Mouse (Mus musculus) spleen, adult 2 months (tissue): ENCODE results near the gene Mepce. TPM values are rescaled to one million over a fixed set of nuclear protein-coding genes. Genes with fewer than 3 reads are reported as not detected.

ENCODE experiments used
- DNase-seq, 2 experiments: peaks; one replicate each; pipeline versions ENCODE4 v3.0.0 to v3.0.0-alpha.2; 2012 to 2021; ENCODE audit warnings: low spot score in 2 of 2, low read depth in 1 of 2
- H3K27ac ChIP-seq: fragments of 200-500 bp; 2 replicates; pipeline ENCODE4 v1.5.1; 2012; ENCODE audit warnings: low read length, inconsistent platforms; ENCODE audit not compliant: insufficient read depth
- H3K27me3 ChIP-seq: fragments of 200-500 bp; 2 replicates; pipeline ENCODE4 v1.6.1; 2012; ENCODE audit warnings: mild to moderate bottlenecking, moderate library complexity, low read length, inconsistent platforms; ENCODE audit not compliant: control insufficient read depth, insufficient read depth
- H3K36me3 ChIP-seq: fragments of 200-500 bp; 2 replicates; pipeline ENCODE4 v1.6.1; 2012; ENCODE audit warnings: mild to moderate bottlenecking, low read length, inconsistent platforms; ENCODE audit not compliant: control insufficient read depth, insufficient read depth
- H3K4me1 ChIP-seq: fragments of 200-500 bp; 2 replicates; pipeline ENCODE4 v1.6.1; 2011; ENCODE audit warnings: inconsistent platforms; ENCODE audit not compliant: control insufficient read depth, insufficient read depth, insufficient read length
- H3K4me3 ChIP-seq: fragments of 200-500 bp; 2 replicates; pipeline ENCODE4 v1.5.1; 2011; ENCODE audit warnings: mild to moderate bottlenecking, inconsistent platforms; ENCODE audit not compliant: insufficient read depth, insufficient read length; ENCODE audit errors: extremely low read depth
- CTCF ChIP-seq: fragments of 200-500 bp; IDR thresholded peaks from 2 replicates; pipeline ENCODE4 v1.5.1; 2011; ENCODE audit warnings: mild to moderate bottlenecking, inconsistent platforms; ENCODE audit not compliant: insufficient read depth, insufficient read length, insufficient replicate concordance; ENCODE audit errors: extremely low read depth
- POLR2A ChIP-seq: fragments of 200-500 bp; IDR thresholded peaks from 2 replicates; pipeline ENCODE4 v1.6.1; 2011; ENCODE audit warnings: low read depth, low read length, inconsistent platforms
- WGBS: fragments of 180-500 bp; shearing (Covaris S2); methylation state at CpG from one replicate; pipeline ENCODE4 v1.1.7; 2018; 5-methylcytosine and 5-hydroxymethylcytosine counted together
- polyA plus RNA-seq: library from polyadenylated mRNA; depleted of rRNA; stranded (reverse); fragments of >200 nt; gene quantifications from 2 replicates; pipeline ENCODE4 v1.2.3, GENCODE M21; 2012

Mepce gene
- polyA plus RNA-seq, 1 experiment, result 36.9 TPM

GRCm38 (mm10) chr5:137746282-137746850 is 41.1 kb downstream of the Mepce start:
- TF ChIP-seq POLR2A, result no peak
- peak in 1 of 2 experiments; percentile 65 for DNase-seq
- Histone ChIP-seq H3K27me3 (no peaks in the 10 kb centered on the region; the same call in 1 of the 2 replicates), H3K36me3 (peaks cover 5% of the 10 kb centered on the region), H3K4me3 (peak overlapping the region; percentile 90), H3K27ac (peak overlapping the region; percentile 99), H3K4me1 (peaks cover 17% of the 10 kb centered on the region)
- WGBS, result under 1% methylated on average over 20 of the region's 20 CpGs

GRCm38 (mm10) chr5:137745214-137746171 is 42.0 kb downstream of the Mepce start, which contains the start of gene Tsc22d4:
Tsc22d4 (plus strand) TSS chr5:137745730.
- Histone ChIP-seq H3K4me3 (peak within 1 kb of the TSS; percentile 90), H3K4me1 (peaks cover 18% of the 10 kb centered on the region)
- TF ChIP-seq CTCF, result no peak
- peak; percentile 88 for TF ChIP-seq POLR2A

GRCm38 (mm10) chr5:137744197-137744596 is 43.3 kb downstream of the Mepce start:
- H3K4me1 ChIP-seq, result peaks cover 13% of the 10 kb centered on the region

More at GRCm38 (mm10) chr5:137745214-137746171, 42.0 kb downstream of the Mepce start, which contains the start of gene Tsc22d4:
- DNase-seq, result peak; percentile 78 to 87
- H3K27ac ChIP-seq, result peak within 1 kb of the TSS; percentile 99
- H3K36me3 ChIP-seq, result no peaks in the 10 kb centered on the region; the same call in 1 of the 2 replicates
- WGBS, result 2% methylated on average over 28 of the region's 28 CpGs
- H3K27me3 ChIP-seq, result no peaks in the 10 kb centered on the region; the same call in 1 of the 2 replicates

GRCm38 (mm10) chr5:137742836-137743235 is 44.6 kb downstream of the Mepce start:
- WGBS, result 96% methylated on average over 6 of the region's 6 CpGs
- H3K4me3 ChIP-seq, result no peak overlapping the region
- no peaks in the 10 kb centered on the region; the same call in 1 of the 2 replicates for H3K36me3 ChIP-seq
- peaks cover 7% of the 10 kb centered on the region for H3K4me1 ChIP-seq
- DNase-seq, result no peak
- no peak overlapping the region for H3K27ac ChIP-seq
- no peak for TF ChIP-seq CTCF
- no peak for TF ChIP-seq POLR2A
- no peaks in the 10 kb centered on the region; the same call in 1 of the 2 replicates for H3K27me3 ChIP-seq

More at GRCm38 (mm10) chr5:137744197-137744596, 43.3 kb downstream of the Mepce start:
- no peaks in the 10 kb centered on the region; the same call in 1 of the 2 replicates for H3K36me3 ChIP-seq
- no peak for TF ChIP-seq POLR2A
- no peak for TF ChIP-seq CTCF
- H3K27ac ChIP-seq, result no peak overlapping the region
- H3K27me3 ChIP-seq, result no peaks in the 10 kb centered on the region; the same call in 1 of the 2 replicates
- WGBS, result 88% methylated on average over 7 of the region's 7 CpGs
- DNase-seq, result no peak
- no peak overlapping the region for H3K4me3 ChIP-seq

GRCm38 (mm10) chr5:137742048-137742447 is 45.4 kb downstream of the Mepce start:
- no peaks in the 10 kb centered on the region for H3K36me3 ChIP-seq
- peaks cover 7% of the 10 kb centered on the region; the same call in 1 of the 2 replicates for H3K4me1 ChIP-seq
- no peaks in the 10 kb centered on the region; the same call in 1 of the 2 replicates for H3K27me3 ChIP-seq
- no peak overlapping the region for H3K27ac ChIP-seq
- H3K4me3 ChIP-seq, result no peak overlapping the region
- DNase-seq, result no peak
- TF ChIP-seq POLR2A, result no peak
- TF ChIP-seq CTCF, result no peak
- WGBS, result 56% methylated on average over 10 of the region's 10 CpGs

GRCm38 (mm10) chr5:137741023-137741931 is 46.2 kb downstream of the Mepce start, which contains the start of gene Nyap1:
Nyap1 (minus strand) TSS chr5:137741607.
- Histone ChIP-seq H3K4me1 (peaks cover 7% of the 10 kb centered on the region; the same call in 1 of the 2 replicates), H3K27ac (peak within 1 kb of the TSS; percentile 47; the same call in 1 of the 2 replicates), H3K36me3 (no peaks in the 10 kb centered on the region), H3K27me3 (no peaks in the 10 kb centered on the region; the same call in 1 of the 2 replicates), H3K4me3 (peak within 1 kb of the TSS; percentile 70)
- TF ChIP-seq CTCF, result peak; percentile 59
- TF ChIP-seq POLR2A, result no peak
- peak in 1 of 2 experiments; percentile 70 for DNase-seq
- WGBS, result under 1% methylated on average over 70 of the region's 71 CpGs
